Mouse (Mus musculus): ENCODE measurements around the gene Sorbs2.

DNA sequence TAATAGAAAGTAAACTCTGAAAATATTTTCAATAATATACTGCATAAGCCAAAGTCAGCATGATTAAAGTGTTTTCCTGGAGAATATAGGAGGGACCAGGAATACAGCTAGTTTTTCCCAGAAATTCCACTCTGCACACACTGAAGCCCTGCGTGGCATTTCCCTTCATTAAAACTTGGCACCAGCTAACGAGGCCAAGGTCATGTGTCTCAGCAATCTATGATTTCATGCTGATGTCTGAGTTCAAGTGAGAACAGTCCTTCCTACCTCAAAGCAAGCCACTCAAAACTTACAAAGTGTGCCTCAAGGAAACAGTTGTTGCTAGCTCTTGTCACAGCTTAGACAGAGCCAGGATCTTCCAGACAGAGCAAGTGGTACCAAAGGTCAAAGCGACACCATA is 173.6 kb downstream of the Sorbs2 start:
- no peak for TF ChIP-seq TCF12 (IDR thresholded peaks at IDR 0.05; ENCODE audit: insufficient read depth, poor library complexity, severe bottlenecking)
- no peak for TF ChIP-seq USF1 (IDR thresholded peaks at IDR 0.05; ENCODE audit: low read depth)
- TF ChIP-seq POLR2A (IDR thresholded peaks at IDR 0.05; ENCODE audit: insufficient read length, low read depth): no peak
- no peak for TF ChIP-seq CEBPB (IDR thresholded peaks at IDR 0.05; ENCODE audit: insufficient read depth, poor library complexity, severe bottlenecking)
- TF ChIP-seq POLR2AphosphoS2 (IDR thresholded peaks at IDR 0.05; ENCODE audit: insufficient read length, low read depth): no peak
- TF ChIP-seq MYOG (IDR thresholded peaks at IDR 0.05; ENCODE audit: control insufficient read depth in 1 of 3, insufficient read depth in 1 of 3, insufficient read length in 2 of 3, low read depth in 2 of 3): no peak
- no peak for TF ChIP-seq E2F4 (IDR thresholded peaks at IDR 0.05; ENCODE audit: insufficient read depth)
- TF ChIP-seq MYOD1 (IDR thresholded peaks at IDR 0.05; ENCODE audit: control insufficient read depth in 1 of 3, insufficient read length in 2 of 3, low read depth in 2 of 3): no peak
- TF ChIP-seq SRF (IDR thresholded peaks at IDR 0.05; ENCODE audit: control insufficient read depth, insufficient read length, low read depth): no peak
